Mouse (Mus musculus): ENCODE results near the gene Ccn2. TPM values are rescaled to one million over a fixed set of nuclear protein-coding genes. Genes with fewer than 3 reads are reported as not detected.

Gene Ccn2
- under 1 TPM in 1 of 2 experiments, not detected in 1; 0.83 TPM for total RNA-seq (2023)

GRCm38 (mm10) chr10:24595250-24596002, at the start of gene Ccn2:
Gene Ccn2, plus strand, starts transcription at chr10:24595442.

Other genes starting within 250 kb of the Ccn2 start
- gene Enpp1, start 116.7 kb downstream of the Ccn2 start, total RNA-seq (2023) = under 1 TPM; 0.44 to 0.48 TPM
- under 1 TPM; 0.35 to 0.46 TPM for gene Enpp3, start 247.4 kb downstream of the Ccn2 start, total RNA-seq (2023)

Measured in neutrophil, adult 83 days (primary cell).